In genomic region chr2:85071921-85072320, GRCm38 (mm10) we compare ENCODE assay signal across 22 mouse cellular contexts. TPM values are rescaled to one million over a fixed set of nuclear protein-coding genes. Genes with fewer than 3 reads are reported as not detected.
DNase-seq lines count a peak whose midpoint lies in the region; ATAC-seq and TF ChIP-seq lines count a peak whose summit lies in the region.
"Had no signal": no experiment of that assay in that cellular context is flagged by ENCODE, and none has a peak within 500 bp of the region (broad histone marks: within the 10 kb centered on the region; RNA-seq: fewer than 3 reads in every experiment).

No protein-coding gene starts in this region.

- peak overlapping the region; percentile 65 for H3K27ac ChIP-seq in brown adipose tissue, adult 24 weeks (replicated peaks; ENCODE audit: low read depth, low read length)
- H3K27ac ChIP-seq in forebrain, postnatal 0 days (ENCODE audit: low read depth, low read length) = no peak overlapping the region
- H3K27ac ChIP-seq in left cerebral cortex, adult 2 months = no peak overlapping the region
- H3K27ac ChIP-seq: embryonic facial prominence, embryonic 15.5 days; heart, adult 2 months; hindbrain, embryonic 13.5 days; limb, embryonic 10.5 days; liver, embryonic 14.5 days; macrophage; neural tube, embryonic 13.5 days had no signal

- no peak for ATAC-seq in forebrain, postnatal 0 days
- ATAC-seq: activated CD4-positive, CD25-positive, alpha-beta regulatory T cell, adult 4 months; midbrain, embryonic 16.5 days had no signal

- H3K36me3 ChIP-seq in forebrain, postnatal 0 days (ENCODE audit: insufficient read depth) = peaks cover 31% of the 10 kb centered on the region

- peak; percentile 31 for DNase-seq in adrenal gland, adult 2 months
- no peak for DNase-seq in adrenal gland, adult (ENCODE audit: inconsistent age in 2 of 2, low spot score in 1 of 2)
- DNase-seq in kidney, adult 18-20 months = peak; percentile 77
- DNase-seq in kidney, postnatal 10 days = no peak
- peak; percentile 77 to 84 for DNase-seq in kidney, postnatal 36 days
- no peak for DNase-seq in forebrain, postnatal 0 days
- no peak for DNase-seq in left cerebral cortex, adult 2 months (ENCODE audit: extremely low spot score in 1 of 2, low spot score in 2 of 2)
- DNase-seq: cerebellum, adult 8-10 months; gastrocnemius, postnatal 14 days; heart, adult 2 months; retina, postnatal 1 day had no signal

- 91% methylated on average over 5 of the region's 5 CpGs for WGBS in forebrain, postnatal 0 days

- H3K4me2 ChIP-seq in forebrain, postnatal 0 days (ENCODE audit: low read depth) = no peak overlapping the region
- H3K4me2 ChIP-seq: embryonic facial prominence, embryonic 15.5 days; hindbrain, embryonic 13.5 days; neural tube, embryonic 13.5 days had no signal

- no peak overlapping the region for H3K9ac ChIP-seq in forebrain, postnatal 0 days
- H3K9ac ChIP-seq: embryonic facial prominence, embryonic 15.5 days; hindbrain, embryonic 13.5 days; liver, embryonic 14.5 days; neural tube, embryonic 13.5 days had no signal

- H3K4me3 ChIP-seq in brown adipose tissue, adult 24 weeks (ENCODE audit: insufficient read depth, low read depth, low read length) = no peak overlapping the region
- H3K4me3 ChIP-seq in forebrain, postnatal 0 days (ENCODE audit: low read depth, low read length) = no peak overlapping the region
- no peak overlapping the region for H3K4me3 ChIP-seq in left cerebral cortex, adult 2 months
- H3K4me3 ChIP-seq: embryonic facial prominence, embryonic 15.5 days; heart, adult 2 months; hindbrain, embryonic 13.5 days; limb, embryonic 10.5 days; myocyte; neural tube, embryonic 13.5 days had no signal

- H3K9me3 ChIP-seq in forebrain, postnatal 0 days (ENCODE audit: low read length) = no peaks in the 10 kb centered on the region
- H3K9me3 ChIP-seq: embryonic facial prominence, embryonic 15.5 days; hindbrain, embryonic 13.5 days; limb, embryonic 10.5 days; neural tube, embryonic 13.5 days had no signal

- TF ChIP-seq CTCF in forebrain, postnatal 0 days (IDR thresholded peaks at IDR 0.05; ENCODE audit: low read depth) = no peak
- TF ChIP-seq CTCF in left cerebral cortex, adult 2 months (IDR thresholded peaks at IDR 0.05) = no peak

- intact Hi-C loops in left cerebral cortex, adult 2 months (cut with DNase I) = no loop called here

- H3K27me3 ChIP-seq in forebrain, postnatal 0 days (ENCODE audit: insufficient read depth, low read length) = no peaks in the 10 kb centered on the region
- H3K27me3 ChIP-seq: embryonic facial prominence, embryonic 15.5 days; hindbrain, embryonic 13.5 days; neural tube, embryonic 13.5 days had no signal

- peaks cover 5% of the 10 kb centered on the region; the same call in 1 of the 2 replicates for H3K4me1 ChIP-seq in brown adipose tissue, adult 24 weeks (ENCODE audit: control insufficient read depth, insufficient read depth, insufficient read length, low read length)
- H3K4me1 ChIP-seq in forebrain, postnatal 0 days (ENCODE audit: insufficient read depth) = no peaks in the 10 kb centered on the region

RNA-seq across cellular contexts. Expression of gene Tnks1bp1, which starts 24.1 kb away (rescaled TPM):
- total RNA-seq in adrenal gland, adult 2 months (2021) = 100 to 1,000 TPM in 1 of 2 experiments, 10 to 100 TPM in 1; 87.8 to 114 TPM
- 66.5 and 78.9 TPM in 2 replicates for polyA plus RNA-seq in adrenal gland, adult 2 months (2012; rRNA removed)
- 32.6 and 33.2 TPM in 2 replicates for polyA plus RNA-seq in brown adipose tissue, adult 24 weeks (2012; ENCODE audit: insufficient read depth, insufficient read length, missing spikeins)
- total RNA-seq in forebrain, postnatal 0 days (2014; rRNA removed) = 47.9 and 77.0 TPM in 2 replicates
- polyA plus RNA-seq in forebrain, postnatal 0 days (2015; fragmentation: Nextera tagmentation; extraction: Ambion mirVana) = 15.7 and 22.8 TPM in 2 replicates
- 100 to 1,000 TPM; 130 to 148 TPM for total RNA-seq in left cerebral cortex, adult 2 months (2021)

RNA-seq across cellular contexts. Expression of gene P2rx3, which starts 34.7 kb away (rescaled TPM):
- 1 to 10 TPM; 1.1 to 1.4 TPM for total RNA-seq in adrenal gland, adult 2 months (2021)
- 0.54 and 0.83 TPM in 2 replicates for polyA plus RNA-seq in adrenal gland, adult 2 months (2012; rRNA removed)
- 2.6 TPM in 1 of 2 replicates, not detected in the other for polyA plus RNA-seq in brown adipose tissue, adult 24 weeks (2012; ENCODE audit: insufficient read depth, insufficient read length, missing spikeins)
- 1.2 TPM in 1 of 2 replicates, not detected in the other for total RNA-seq in forebrain, postnatal 0 days (2014; rRNA removed)
- polyA plus RNA-seq in forebrain, postnatal 0 days (2015; fragmentation: Nextera tagmentation; extraction: Ambion mirVana) = 0.35 and 0.41 TPM in 2 replicates
- total RNA-seq in left cerebral cortex, adult 2 months (2021) = 1 to 10 TPM; 2.0 to 2.6 TPM
- polyA plus RNA-seq: heart, embryonic 14.5 days; macrophage had no signal

RNA-seq across cellular contexts. Expression of gene Ssrp1, which starts 34.9 kb away (rescaled TPM):
- total RNA-seq in adrenal gland, adult 2 months (2021) = 100 to 1,000 TPM; 105 to 125 TPM
- polyA plus RNA-seq in adrenal gland, adult 2 months (2012; rRNA removed) = 78.7 and 92.2 TPM in 2 replicates
- 25.3 and 30.1 TPM in 2 replicates for polyA plus RNA-seq in brown adipose tissue, adult 24 weeks (2012; ENCODE audit: insufficient read depth, insufficient read length, missing spikeins)
- total RNA-seq in forebrain, postnatal 0 days (2014; rRNA removed) = 131 and 144 TPM in 2 replicates
- polyA plus RNA-seq in forebrain, postnatal 0 days (2015; fragmentation: Nextera tagmentation; extraction: Ambion mirVana) = 137 and 155 TPM in 2 replicates
- 100 to 1,000 TPM; 106 to 111 TPM for total RNA-seq in left cerebral cortex, adult 2 months (2021)

Comparison
In these comparisons a context has a peak if more than half of its experiments do, and no peak if none do; other contexts are left out.
1. DNase-seq: peak in adrenal gland, adult 2 months (single experiment), kidney, adult 18-20 months (single experiment) and kidney, postnatal 36 days (2 of 2); none in adrenal gland, adult (0 of 2), kidney, postnatal 10 days (single experiment), forebrain, postnatal 0 days (single experiment) and left cerebral cortex, adult 2 months (0 of 2).